Mouse (Mus musculus) MEL (cell line): ENCODE results near the gene Tmem202.

ENCODE experiments used
- CTCF ChIP-seq, 3 experiments: IDR thresholded peaks in 2 of 3; conservative IDR thresholded peaks in 1 of 3; 2 replicates each; pipeline ENCODE4 v1.5.1; 2011 to 2012; ENCODE audit warnings: low read length in 3 of 3, low read depth in 2 of 3, mild to moderate bottlenecking in 2 of 3, improper control_type of control experiment in 1 of 3, inconsistent platforms in 1 of 3, mixed read lengths in 1 of 3, moderate library complexity in 1 of 3; ENCODE audit not compliant: control insufficient read depth in 1 of 3, insufficient read depth in 1 of 3, poor library complexity in 1 of 3, severe bottlenecking in 1 of 3
- ETS1 ChIP-seq: IDR thresholded peaks from 2 replicates; pipeline ENCODE4 v1.6.1; 2012; ENCODE audit warnings: low read depth, mild to moderate bottlenecking, inconsistent platforms, low read length, improper control_type of control experiment, moderate library complexity
- HCFC1 ChIP-seq: IDR thresholded peaks from 2 replicates; pipeline ENCODE4 v1.6.1; 2012; ENCODE audit warnings: low read depth, mild to moderate bottlenecking, inconsistent platforms, low read length, improper control_type of control experiment, moderate library complexity
- MAX ChIP-seq: IDR thresholded peaks from 2 replicates; pipeline ENCODE4 v1.6.1; 2011; ENCODE audit warnings: low read length, improper control_type of control experiment
- MXI1 ChIP-seq: IDR thresholded peaks from 2 replicates; pipeline ENCODE4 v1.6.1; 2011; ENCODE audit warnings: mild to moderate bottlenecking, low read depth, low read length, improper control_type of control experiment
- NELFE ChIP-seq: IDR thresholded peaks from 2 replicates; pipeline ENCODE4 v1.6.1; 2011; ENCODE audit warnings: low read depth, low read length, improper control_type of control experiment
- NRF1 ChIP-seq: IDR thresholded peaks from 2 replicates; pipeline ENCODE4 v1.6.1; 2014; ENCODE audit warnings: low read depth, mild to moderate bottlenecking, inconsistent platforms, low read length, improper control_type of control experiment, moderate library complexity; ENCODE audit not compliant: poor library complexity, insufficient read depth, severe bottlenecking
- POLR2A ChIP-seq, 2 experiments: IDR thresholded peaks; 2 replicates each; pipeline ENCODE4 v1.6.1; 2011 to 2012; ENCODE audit warnings: low read length in 2 of 2, mild to moderate bottlenecking in 2 of 2, control low read depth in 1 of 2, improper control_type of control experiment in 1 of 2, low read depth in 1 of 2, moderate library complexity in 1 of 2; ENCODE audit not compliant: control insufficient read depth in 1 of 2, insufficient read depth in 1 of 2, poor library complexity in 1 of 2
- TCF12 ChIP-seq: IDR thresholded peaks from 2 replicates; pipeline ENCODE4 v1.6.1; 2014; ENCODE audit warnings: low read depth, mild to moderate bottlenecking, inconsistent platforms, low read length, improper control_type of control experiment, moderate library complexity
- ZNF384 ChIP-seq: IDR thresholded peaks from 2 replicates; pipeline ENCODE4 v1.6.1; 2012; ENCODE audit warnings: low read depth, mild to moderate bottlenecking, inconsistent platforms, low read length, improper control_type of control experiment

GRCm38 (mm10) chr9:59522906-59523305 is 16.7 kb downstream of the Tmem202 start:
- TF ChIP-seq POLR2A (IDR thresholded peaks at IDR 0.05; ENCODE audit: control insufficient read depth in 1 of 2, insufficient read depth in 1 of 2, low read depth in 1 of 2, low read length in 2 of 2, poor library complexity in 1 of 2): no peak
- TF ChIP-seq TCF12: no peak
- TF ChIP-seq MXI1: no peak
- no peak for TF ChIP-seq MAX
- TF ChIP-seq CTCF (IDR thresholded peaks at IDR 0.05 in 2 of 3, conservative IDR thresholded peaks at IDR 0.05 in 1 of 3; ENCODE audit: control insufficient read depth in 1 of 3, insufficient read depth in 1 of 3, low read depth in 2 of 3, low read length in 3 of 3, poor library complexity in 1 of 3, severe bottlenecking in 1 of 3): no peak
- TF ChIP-seq NELFE: no peak
- TF ChIP-seq NRF1: no peak
- no peak for TF ChIP-seq ETS1
- no peak for TF ChIP-seq ZNF384
- TF ChIP-seq HCFC1: no peak
